Mouse (Mus musculus) hindbrain, embryonic 14.5 days (tissue): ENCODE results near the gene Socs7. TPM values are rescaled to one million over a fixed set of nuclear protein-coding genes. Genes with fewer than 3 reads are reported as not detected.
A peak's percentile ranks its signal among the peaks of the same experiment; 100 is the strongest.

Source experiments
- ATAC-seq: fragments of 200-750 bp; cut with Nextera tagmentation; 2 replicates; pipeline ENCODE4 v1.8.0; 2017; ENCODE audit warnings: moderate number of reproducible peaks, mild to moderate bottlenecking, moderate TSS enrichment, moderate library complexity; ENCODE audit not compliant: low FRiP score
- DNase-seq: peaks from one replicate; pipeline ENCODE4 v3.0.0-alpha.2; 2015; ENCODE audit warnings: low spot score
- H3K27ac ChIP-seq: fragments of 300-500 bp; sonication (generic); 2 replicates; pipeline ENCODE4 v1.5.1; 2014; ENCODE audit warnings: mild to moderate bottlenecking, moderate library complexity
- H3K27me3 ChIP-seq: fragments of 300-500 bp; sonication (generic); 2 replicates; pipeline ENCODE4 v1.6.1; 2014; ENCODE audit warnings: mild to moderate bottlenecking, low read length, mixed read lengths; ENCODE audit not compliant: control insufficient read depth, insufficient read depth
- H3K36me3 ChIP-seq: fragments of 300-500 bp; sonication (generic); replicated peaks from 2 replicates; pipeline ENCODE4 v1.6.1; 2014; ENCODE audit not compliant: control insufficient read depth, insufficient read depth
- H3K4me1 ChIP-seq: fragments of 300-500 bp; sonication (generic); replicated peaks from 2 replicates; pipeline ENCODE4 v1.6.1; 2014; ENCODE audit warnings: antibody characterized with exemption, low read length, mixed read lengths; ENCODE audit not compliant: control insufficient read depth, insufficient read depth
- H3K4me2 ChIP-seq: fragments of 300-500 bp; sonication (generic); replicated peaks from 2 replicates; pipeline ENCODE4 v1.6.1; 2014; ENCODE audit warnings: mild to moderate bottlenecking, moderate library complexity
- H3K4me3 ChIP-seq: fragments of 300-500 bp; sonication (generic); replicated peaks from 2 replicates; pipeline ENCODE4 v1.5.1; 2014; ENCODE audit warnings: mild to moderate bottlenecking, low read length
- H3K9ac ChIP-seq: fragments of 300-500 bp; sonication (generic); 2 replicates; pipeline ENCODE4 v1.6.1; 2014
- H3K9me3 ChIP-seq: fragments of 300-500 bp; sonication (generic); 2 replicates; pipeline ENCODE4 v1.6.1; 2016; ENCODE audit warnings: low read length; ENCODE audit not compliant: control insufficient read depth
- WGBS: fragments of 180-500 bp; shearing (Covaris S2); extraction: QIAGEN DNeasy Blood & Tissue Kit; methylation state at CpG from one replicate; pipeline ENCODE4 v1.1.7; 2014; 5-methylcytosine and 5-hydroxymethylcytosine counted together
- polyA plus RNA-seq: library from polyadenylated mRNA; unstranded; fragments of >200 nt; fragmentation: Nextera tagmentation; extraction: Ambion mirVana; gene quantifications from 2 replicates; pipeline ENCODE4 v1.2.1, GENCODE M21; 2014

The Socs7 gene
- polyA plus RNA-seq, 1 experiment from 2014 or later, result 6.7 TPM

- Histone ChIP-seq H3K4me1 (no peaks in the 10 kb centered on the region), H3K36me3 (peaks cover 77% of the 10 kb centered on the region)
- WGBS, result 85% methylated on average over 11 of the region's 11 CpGs
These were observed 31.8 kb downstream of the Socs7 start for GRCm38 (mm10) chr11:97394146-97394545.

GRCm38 (mm10) chr11:97398506-97398905 lies 36.2 kb downstream of the Socs7 start:
- 61% methylated on average over 2 of the region's 2 CpGs for WGBS
- no peak overlapping the region for H3K9ac ChIP-seq
- ATAC-seq, result no peak
- H3K4me3 ChIP-seq, result no peak overlapping the region
- H3K9me3 ChIP-seq, result no peaks in the 10 kb centered on the region
- no peak overlapping the region for H3K27ac ChIP-seq
- H3K4me2 ChIP-seq, result no peak overlapping the region
- H3K27me3 ChIP-seq, result no peaks in the 10 kb centered on the region
- DNase-seq, result no peak
- peaks cover 13% of the 10 kb centered on the region; the same call in 1 of the 2 replicates for H3K4me1 ChIP-seq
- peaks cover 33% of the 10 kb centered on the region for H3K36me3 ChIP-seq

More at GRCm38 (mm10) chr11:97394146-97394545, 31.8 kb downstream of the Socs7 start:
- no peaks in the 10 kb centered on the region for H3K27me3 ChIP-seq
- DNase-seq, result no peak
- H3K4me3 ChIP-seq, result no peak overlapping the region
- H3K9me3 ChIP-seq, result no peaks in the 10 kb centered on the region
- no peak for ATAC-seq
- H3K9ac ChIP-seq, result no peak overlapping the region
- no peak overlapping the region for H3K27ac ChIP-seq
- no peak overlapping the region for H3K4me2 ChIP-seq

GRCm38 (mm10) chr11:97399958-97400710 lies 37.8 kb downstream of the Socs7 start:
- DNase-seq (peak; percentile 80), ATAC-seq (peak; percentile 77)
- Histone ChIP-seq H3K4me3 (peak overlapping the region; percentile 22), H3K4me2 (peak overlapping the region; percentile 55), H3K9me3 (no peaks in the 10 kb centered on the region), H3K27me3 (no peaks in the 10 kb centered on the region), H3K9ac (0 out of 2 replicates have a peak overlapping the region, but pooled peaks have one; percentile 10), H3K27ac (peak overlapping the region; percentile 29), H3K36me3 (peaks cover 19% of the 10 kb centered on the region), H3K4me1 (peaks cover 28% of the 10 kb centered on the region)
- 5% methylated on average over 23 of the region's 23 CpGs for WGBS

GRCm38 (mm10) chr11:97401082-97401481 lies 38.7 kb downstream of the Socs7 start:
- Histone ChIP-seq H3K36me3 (peaks cover 11% of the 10 kb centered on the region; the same call in 1 of the 2 replicates), H3K4me3 (no peak overlapping the region), H3K27me3 (no peaks in the 10 kb centered on the region), H3K4me1 (peaks cover 37% of the 10 kb centered on the region), H3K4me2 (peak overlapping the region; percentile 55), H3K9me3 (no peaks in the 10 kb centered on the region), H3K9ac (0 out of 2 replicates have a peak overlapping the region, but pooled peaks have one; percentile 10), H3K27ac (peak overlapping the region; percentile 29; the same call in 1 of the 2 replicates)
- DNase-seq (no peak), ATAC-seq (no peak)
- WGBS, result 11% methylated on average over 6 of the region's 6 CpGs

- Histone ChIP-seq H3K9ac (no peak overlapping the region), H3K4me1 (peaks cover 45% of the 10 kb centered on the region), H3K27me3 (no peaks in the 10 kb centered on the region), H3K4me2 (no peak overlapping the region), H3K9me3 (no peaks in the 10 kb centered on the region), H3K36me3 (0 out of 2 replicates have a peak, but pooled peaks cover 3% of the 10 kb centered on the region), H3K27ac (no peak overlapping the region), H3K4me3 (no peak overlapping the region)
- WGBS, result 84% methylated on average over 3 of the region's 3 CpGs
- ATAC-seq, result no peak
- no peak for DNase-seq
These were observed 39.5 kb downstream of the Socs7 start for GRCm38 (mm10) chr11:97401686-97402435.

- peaks cover 45% of the 10 kb centered on the region for H3K4me1 ChIP-seq
- ATAC-seq, result no peak
These were observed 40.4 kb downstream of the Socs7 start for GRCm38 (mm10) chr11:97402746-97403145.

GRCm38 (mm10) chr11:97403614-97404183 lies 41.3 kb downstream of the Socs7 start:
- no peak for DNase-seq
- no peaks in the 10 kb centered on the region for H3K27me3 ChIP-seq
- H3K9ac ChIP-seq, result peak overlapping the region; percentile 78
- H3K9me3 ChIP-seq, result no peaks in the 10 kb centered on the region
- ATAC-seq, result no peak
- H3K36me3 ChIP-seq, result no peaks in the 10 kb centered on the region
- H3K4me1 ChIP-seq, result peaks cover 45% of the 10 kb centered on the region
- 28% methylated on average over 8 of the region's 8 CpGs for WGBS
- peak overlapping the region; percentile 61 for H3K4me3 ChIP-seq
- no peak overlapping the region for H3K27ac ChIP-seq
- H3K4me2 ChIP-seq, result peak overlapping the region; percentile 82

More at GRCm38 (mm10) chr11:97402746-97403145, 40.4 kb downstream of the Socs7 start:
- 3% methylated on average over 2 of the region's 2 CpGs for WGBS
- Histone ChIP-seq H3K27me3 (no peaks in the 10 kb centered on the region), H3K9ac (no peak overlapping the region), H3K36me3 (0 out of 2 replicates have a peak, but pooled peaks cover 3% of the 10 kb centered on the region), H3K4me2 (no peak overlapping the region), H3K4me3 (no peak overlapping the region), H3K9me3 (no peaks in the 10 kb centered on the region), H3K27ac (no peak overlapping the region)
- DNase-seq, result no peak

GRCm38 (mm10) chr11:97404184-97404760 lies 41.9 kb downstream of the Socs7 start:
- ATAC-seq, result peak; percentile 54; the same call in 1 of the 2 replicates
- no peaks in the 10 kb centered on the region for H3K9me3 ChIP-seq
- H3K4me1 ChIP-seq, result peaks cover 45% of the 10 kb centered on the region
- H3K27me3 ChIP-seq, result no peaks in the 10 kb centered on the region
- peak overlapping the region; percentile 78 for H3K9ac ChIP-seq
- H3K4me3 ChIP-seq, result peak overlapping the region; percentile 61
- no peak for DNase-seq
- no peaks in the 10 kb centered on the region for H3K36me3 ChIP-seq
- H3K27ac ChIP-seq, result peak overlapping the region; percentile 67
- under 1% methylated on average over 60 of the region's 61 CpGs for WGBS
- peak overlapping the region; percentile 82 for H3K4me2 ChIP-seq
